11 mouse cellular contexts compared by ENCODE assay signal in the genomic region with DNA sequence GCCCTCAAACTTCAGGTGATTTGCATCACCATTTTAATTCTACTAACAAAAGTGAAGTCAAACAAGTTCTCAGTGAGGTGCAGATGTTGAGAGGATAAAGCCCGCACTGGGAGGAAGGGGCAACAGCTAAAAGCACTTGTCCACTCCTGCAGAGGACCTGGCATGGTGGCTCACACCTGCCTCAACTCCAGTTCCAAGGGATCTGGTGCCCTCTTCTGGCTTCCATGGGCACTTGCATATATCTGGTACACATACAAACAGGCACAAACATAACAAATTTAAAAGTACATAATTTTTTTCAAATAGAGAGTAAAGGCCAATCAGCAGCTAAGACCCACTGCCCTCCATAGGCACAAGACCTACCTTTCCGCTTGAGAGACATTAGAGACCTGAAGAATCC. TPM values are rescaled to one million over a fixed set of nuclear protein-coding genes. Genes with fewer than 3 reads are reported as not detected.
A peak's percentile ranks its signal among the peaks of the same experiment; 100 is the strongest.
DNase-seq lines count a peak whose midpoint lies in the region; ATAC-seq and TF ChIP-seq lines count a peak whose summit lies in the region.
"Had no signal": no experiment of that assay in that cellular context is flagged by ENCODE, and none has a peak within 500 bp of the region (broad histone marks: within the 10 kb centered on the region; RNA-seq: fewer than 3 reads in every experiment).

No protein-coding gene starts in this region.

- peak; percentile 28 for TF ChIP-seq CTCF in left cerebral cortex, adult 2 months (IDR thresholded peaks at IDR 0.05)
- TF ChIP-seq CTCF in E14TG2a.4 (conservative IDR thresholded peaks at IDR 0.05; ENCODE audit: low read length), result peak; percentile 26; the same call in 1 of the 2 replicates
- TF ChIP-seq CTCF in MEL (IDR thresholded peaks at IDR 0.05 in 2 of 3, conservative IDR thresholded peaks at IDR 0.05 in 1 of 3; ENCODE audit: control insufficient read depth in 1 of 3, insufficient read depth in 1 of 3, low read depth in 2 of 3, low read length in 3 of 3, poor library complexity in 1 of 3, severe bottlenecking in 1 of 3), result peak; percentile 46 to 65 (median 59)

- H3K27me3 ChIP-seq in E14TG2a.4 (ENCODE audit: insufficient read depth, low read length), result no peaks in the 10 kb centered on the region
- H3K27me3 ChIP-seq in MEL (ENCODE audit: control insufficient read depth in 1 of 2, insufficient read depth in 2 of 2, low read length in 2 of 2), result no peaks in the 10 kb centered on the region
- H3K27me3 ChIP-seq: hindbrain, embryonic 12.5 days had no signal

- peaks cover 52% of the 10 kb centered on the region for H3K36me3 ChIP-seq in E14TG2a.4 (ENCODE audit: insufficient read depth, low read length)
- H3K36me3 ChIP-seq in MEL (ENCODE audit: control insufficient read depth in 1 of 2, insufficient read depth in 2 of 2, low read length in 2 of 2), result peaks cover 3 to 40% of the 10 kb centered on the region in 2 experiments

- H3K27ac ChIP-seq in left cerebral cortex, adult 2 months, result no peak overlapping the region
- no peak overlapping the region for H3K27ac ChIP-seq in MEL (ENCODE audit: control insufficient read depth, low read depth, low read length)
- H3K27ac ChIP-seq: hindbrain, embryonic 12.5 days; limb, embryonic 12.5 days; macrophage had no signal

- peak; percentile 45 for TF ChIP-seq RAD21 in MEL (IDR thresholded peaks at IDR 0.05; ENCODE audit: low read depth, low read length)

- H3K79me2 ChIP-seq in MEL (ENCODE audit: control insufficient read depth, insufficient read depth, low read length, poor library complexity), result peaks cover 23% of the 10 kb centered on the region

- intact Hi-C loops in left cerebral cortex, adult 2 months (cut with DNase I), result no loop called here
- intact Hi-C loops in left cerebral cortex, postnatal 4 days (cut with DNase I), result no loop called here

- ATAC-seq in megakaryocyte, adult 5-6 weeks (ENCODE audit: poor library complexity, severe bottlenecking), result 0 out of 2 replicates have a peak, but pooled peaks have one; percentile 47
- no peak for ATAC-seq in granulocyte monocyte progenitor cell, adult 5-6 weeks (replicated peaks; ENCODE audit: poor library complexity, severe bottlenecking)

- H3K4me3 ChIP-seq in left cerebral cortex, adult 2 months, result no peak overlapping the region
- H3K4me3 ChIP-seq in E14TG2a.4 (replicated peaks; ENCODE audit: low read length) (no peak overlapping the region), MEL (ENCODE audit: control insufficient read depth in 1 of 2, insufficient read depth in 1 of 2, low read depth in 2 of 2, low read length in 2 of 2) (no peak overlapping the region)
- H3K4me3 ChIP-seq: hindbrain, embryonic 12.5 days; limb, embryonic 12.5 days had no signal

- DNase-seq in left cerebral cortex, adult 2 months (ENCODE audit: extremely low spot score in 1 of 2, low spot score in 2 of 2), result no peak
- DNase-seq in left cerebral cortex, postnatal 4 days, result no peak
- DNase-seq in MEL (ENCODE audit: low read depth, low spot score), result peak; percentile 59
- no peak for DNase-seq in right cerebral cortex, adult 2 months (ENCODE audit: low spot score in 2 of 2)
- DNase-seq: thymus, adult 2 months had no signal

- TF ChIP-seq POLR2A in MEL (IDR thresholded peaks at IDR 0.05; ENCODE audit: control insufficient read depth in 1 of 2, insufficient read depth in 1 of 2, low read depth in 1 of 2, low read length in 2 of 2, poor library complexity in 1 of 2), result no peak

- TF ChIP-seq EP300 in MEL (IDR thresholded peaks at IDR 0.05; ENCODE audit: low read depth in 1 of 2, low read length in 2 of 2), result no peak

- H3K9ac ChIP-seq in MEL (ENCODE audit: control insufficient read depth, low read depth, low read length, poor library complexity, severe bottlenecking), result no peak overlapping the region
- H3K9ac ChIP-seq: hindbrain, embryonic 12.5 days; limb, embryonic 12.5 days had no signal

- H3K9me3 ChIP-seq in E14TG2a.4 (ENCODE audit: low read length) (no peaks in the 10 kb centered on the region), MEL (replicated peaks; ENCODE audit: insufficient read depth, low read length) (no peaks in the 10 kb centered on the region)
- H3K9me3 ChIP-seq: hindbrain, embryonic 12.5 days; limb, embryonic 12.5 days had no signal

- peaks cover 28% of the 10 kb centered on the region for H3K4me1 ChIP-seq in E14TG2a.4 (replicated peaks; ENCODE audit: low read depth, low read length)
- H3K4me1 ChIP-seq in MEL (ENCODE audit: control insufficient read depth in 1 of 2, insufficient read depth in 2 of 2, low read length in 2 of 2), result peaks cover 17 to 19% of the 10 kb centered on the region in 2 experiments
- H3K4me1 ChIP-seq: hindbrain, embryonic 12.5 days; limb, embryonic 12.5 days had no signal

TF ChIP-seq in MEL, 35 proteins besides CTCF, POLR2A, EP300 and RAD21:
- TF ChIP-seq ZKSCAN1 (IDR thresholded peaks at IDR 0.05; ENCODE audit: low read depth, low read length) (no peak), MYB (IDR thresholded peaks at IDR 0.05; ENCODE audit: low read depth, low read length) (no peak), SMC3 (IDR thresholded peaks at IDR 0.05; ENCODE audit: low read depth, low read length) (peak; percentile 49), TCF12 (IDR thresholded peaks at IDR 0.05; ENCODE audit: low read depth, low read length) (no peak)

RNA-seq across cellular contexts. Expression of a gene that starts 10.5 kb away (rescaled TPM):
- 1 to 10 TPM; 3.0 to 3.3 TPM for total RNA-seq in left cerebral cortex, adult 2 months (2021)
- 1 to 10 TPM; 4.2 to 4.3 TPM for total RNA-seq in left cerebral cortex, postnatal 4 days (2021)
- 47.5 and 53.9 TPM in 2 replicates for total RNA-seq in MEL (2012; rRNA removed)
- 10 to 100 TPM in 1 of 2 experiments, not detected in 1; 67.9 TPM for polyA plus RNA-seq in MEL (2012; ENCODE audit: insufficient read depth in 1 of 2, insufficient read length in 2 of 2, low read depth in 1 of 2, low replicate concordance in 2 of 2, missing spikeins in 1 of 2)
- total RNA-seq in megakaryocyte, adult 5-6 weeks (2015), result 48.5 and 50.3 TPM in 2 replicates
- 62.7 and 65.3 TPM in 2 replicates for total RNA-seq in megakaryocyte, adult 5-6 weeks (2017)
- 19.8 and 25.9 TPM in 2 replicates for total RNA-seq in granulocyte monocyte progenitor cell, adult 5-6 weeks (2014; fragmentation: Nextera tagmentation)
- 43.2 and 55.3 TPM in 2 replicates for total RNA-seq in granulocyte monocyte progenitor cell, adult 5-6 weeks (2017)

RNA-seq across cellular contexts. Expression of a gene that starts 38.4 kb away (rescaled TPM):
- 10 to 100 TPM; 14.5 to 17.7 TPM for total RNA-seq in left cerebral cortex, adult 2 months (2021)
- 10 to 100 TPM; 20.4 to 21.7 TPM for total RNA-seq in left cerebral cortex, postnatal 4 days (2021)
- total RNA-seq in MEL (2012; rRNA removed), result 26.7 and 36.0 TPM in 2 replicates
- polyA plus RNA-seq in MEL (2012; ENCODE audit: insufficient read depth in 1 of 2, insufficient read length in 2 of 2, low read depth in 1 of 2, low replicate concordance in 2 of 2, missing spikeins in 1 of 2), result 10 to 100 TPM in 1 of 2 experiments, not detected in 1; 31.5 TPM
- 5.2 and 6.3 TPM in 2 replicates for total RNA-seq in megakaryocyte, adult 5-6 weeks (2015)
- 6.1 and 6.3 TPM in 2 replicates for total RNA-seq in megakaryocyte, adult 5-6 weeks (2017)
- 2.6 and 5.6 TPM in 2 replicates for total RNA-seq in granulocyte monocyte progenitor cell, adult 5-6 weeks (2014; fragmentation: Nextera tagmentation)
- 10.0 and 11.2 TPM in 2 replicates for total RNA-seq in granulocyte monocyte progenitor cell, adult 5-6 weeks (2017)

RNA-seq across cellular contexts. Expression of a gene that starts 47.9 kb away (rescaled TPM):
- total RNA-seq in left cerebral cortex, adult 2 months (2021), result 10 to 100 TPM; 59.0 to 60.6 TPM
- 10 to 100 TPM; 56.8 to 70.8 TPM for total RNA-seq in left cerebral cortex, postnatal 4 days (2021)
- total RNA-seq in MEL (2012; rRNA removed), result 0.04 TPM in 1 of 2 replicates, not detected in the other
- polyA plus RNA-seq in MEL (2012; ENCODE audit: insufficient read depth in 1 of 2, insufficient read length in 2 of 2, low read depth in 1 of 2, low replicate concordance in 2 of 2, missing spikeins in 1 of 2), result under 1 TPM in 1 of 2 experiments, not detected in 1; 0.04 TPM
- 0.05 and 0.29 TPM in 2 replicates for total RNA-seq in megakaryocyte, adult 5-6 weeks (2015)
- total RNA-seq in megakaryocyte, adult 5-6 weeks (2017), result not detected in 2 replicates
- 0.30 TPM in 1 of 2 replicates, not detected in the other for total RNA-seq in granulocyte monocyte progenitor cell, adult 5-6 weeks (2014; fragmentation: Nextera tagmentation)
- 0.15 and 0.17 TPM in 2 replicates for total RNA-seq in granulocyte monocyte progenitor cell, adult 5-6 weeks (2017)

RNA-seq across cellular contexts. Expression of a gene that starts 56.5 kb away (rescaled TPM):
- 1 to 10 TPM; 7.7 to 8.4 TPM for total RNA-seq in left cerebral cortex, adult 2 months (2021)
- 10 to 100 TPM; 13.3 to 14.1 TPM for total RNA-seq in left cerebral cortex, postnatal 4 days (2021)
- total RNA-seq in MEL (2012; rRNA removed), result 55.6 and 58.2 TPM in 2 replicates
- polyA plus RNA-seq in MEL (2012; ENCODE audit: insufficient read depth in 1 of 2, insufficient read length in 2 of 2, low read depth in 1 of 2, low replicate concordance in 2 of 2, missing spikeins in 1 of 2), result 100 to 1,000 TPM in 1 of 2 experiments, not detected in 1; 110 TPM
- total RNA-seq in megakaryocyte, adult 5-6 weeks (2015), result 7.7 and 9.5 TPM in 2 replicates
- total RNA-seq in megakaryocyte, adult 5-6 weeks (2017), result 9.2 and 9.4 TPM in 2 replicates
- total RNA-seq in granulocyte monocyte progenitor cell, adult 5-6 weeks (2014; fragmentation: Nextera tagmentation), result 18.9 and 20.6 TPM in 2 replicates
- total RNA-seq in granulocyte monocyte progenitor cell, adult 5-6 weeks (2017), result 25.7 and 33.4 TPM in 2 replicates

Comparison
In these comparisons a context has a peak if more than half of its experiments do, and no peak if none do; other contexts are left out.
1. RNA of a gene that starts 47.9 kb away (total RNA-seq): 56.8 to 70.8 TPM in left cerebral cortex, postnatal 4 days and 59.0 to 60.6 TPM in left cerebral cortex, adult 2 months; 0.05 to 0.29 TPM in megakaryocyte, adult 5-6 weeks, 0.15 to 0.30 TPM in granulocyte monocyte progenitor cell, adult 5-6 weeks and 0.04 TPM in MEL; every median in the first group is over 10 times any median in the second.
2. Peak in every context shown above with its lines, with median percentiles within 50 percentile points of each other: CTCF ChIP-seq.